Mouse (Mus musculus) frontal cortex, adult (tissue): Measurements from ENCODE around the gene Tbxa2r.

Experiments
- ATAC-seq: cut with Nextera tagmentation; 2 replicates; pipeline ENCODE4 v1.9.2; 2017; ENCODE audit warnings: mild to moderate bottlenecking, moderate library complexity, mixed read lengths; ENCODE audit not compliant: low TSS enrichment

Gene Tbxa2r

GRCm38 (mm10) chr10:81299585-81300351 is 28.8 kb upstream of the Tbxa2r start:
- no peak for ATAC-seq

DNA sequence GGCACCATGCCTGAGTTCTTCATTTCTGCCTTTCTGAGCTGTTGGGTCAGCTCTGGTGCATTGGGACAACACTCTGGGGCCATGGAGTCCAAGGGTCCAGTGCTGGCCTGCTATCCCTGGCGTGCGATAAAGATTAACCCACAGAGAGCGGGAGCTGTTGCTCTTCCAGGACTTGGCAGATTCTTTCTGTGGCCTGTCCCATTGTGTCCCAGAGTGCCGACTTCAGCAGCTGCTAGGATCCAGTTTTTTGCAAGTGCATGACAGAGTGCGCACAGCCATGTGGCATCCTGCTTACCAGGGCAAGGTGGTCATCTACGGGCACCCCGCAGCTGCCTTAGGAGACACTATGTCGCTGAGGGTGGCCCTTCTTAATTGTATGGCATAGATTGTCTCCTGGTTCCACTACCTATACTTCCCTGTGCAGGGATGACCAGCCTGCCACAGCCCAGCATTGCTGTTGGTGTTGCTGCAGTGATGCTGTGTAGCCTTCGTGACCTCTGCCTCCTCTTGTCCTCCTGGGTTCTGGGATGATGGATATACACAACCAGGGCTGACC is 28.1 kb upstream of the Tbxa2r start:
- ATAC-seq = no peak

DNA sequence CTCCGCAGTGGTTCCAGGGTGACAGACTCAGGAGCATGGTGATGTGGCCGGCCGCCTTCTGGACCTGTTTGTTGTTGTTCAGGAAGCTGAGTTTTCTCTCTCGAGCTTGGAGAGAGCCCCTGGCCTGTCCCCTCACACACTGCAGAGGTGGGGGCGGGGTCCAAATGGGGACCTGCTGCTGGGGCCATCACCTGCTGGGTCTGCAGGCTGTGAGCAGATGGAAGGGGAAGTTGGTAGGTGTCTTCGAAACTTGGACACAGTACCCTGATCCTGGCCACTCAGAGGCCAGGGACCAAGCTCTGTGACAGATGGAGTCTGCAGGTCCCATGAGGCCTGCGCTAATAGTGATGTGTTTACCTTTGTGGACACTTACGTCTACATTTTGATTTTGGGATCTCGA is 27.2 kb upstream of the Tbxa2r start:
- ATAC-seq = no peak

DNA sequence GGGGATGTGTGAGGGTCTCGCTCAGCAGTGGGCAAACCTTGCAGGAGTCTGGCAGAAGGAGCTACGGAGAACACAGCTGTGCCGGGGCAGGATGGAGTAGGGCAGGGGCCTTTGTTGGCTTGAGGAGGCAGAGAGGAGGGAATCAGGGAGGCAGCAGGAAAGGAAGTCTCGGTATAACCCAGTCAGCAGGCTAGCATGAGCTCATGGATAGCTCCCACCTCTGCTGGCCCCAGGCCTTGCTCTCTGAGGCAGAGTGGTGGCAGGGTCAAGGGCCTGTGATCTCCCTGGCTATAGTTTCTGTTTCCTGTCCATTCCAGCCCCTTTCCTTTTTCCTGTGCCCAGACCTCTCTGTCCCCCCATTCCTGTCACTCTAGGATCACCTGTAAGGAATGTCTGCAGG is 26.2 kb upstream of the Tbxa2r start:
- no peak for ATAC-seq

DNA sequence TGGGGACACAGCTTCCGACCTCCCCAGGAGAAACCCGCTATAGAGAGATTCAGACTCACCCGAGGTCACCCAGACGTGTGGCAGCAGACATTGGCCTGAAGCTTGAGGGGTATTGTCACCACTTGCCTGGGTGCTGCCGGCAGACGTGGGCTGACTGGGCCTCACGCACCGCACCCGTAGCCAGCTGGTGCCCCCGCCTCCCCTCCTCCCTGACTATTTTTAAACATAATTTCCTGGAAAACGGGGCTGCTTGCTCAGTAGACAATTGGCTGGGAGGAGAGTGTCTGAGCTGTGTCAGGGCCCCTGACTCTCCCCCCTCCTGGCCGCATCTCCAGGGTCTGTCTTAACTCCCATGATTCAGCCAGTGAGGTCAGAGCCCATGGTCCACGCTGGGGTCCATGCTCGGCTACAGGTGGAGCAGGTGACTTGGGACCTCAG is 25.7 kb upstream of the Tbxa2r start:
- ATAC-seq = peak; percentile 18

GRCm38 (mm10) chr10:81303258-81303657 is 25.3 kb upstream of the Tbxa2r start:
- no peak for ATAC-seq

- ATAC-seq = no peak
Measured at GRCm38 (mm10) chr10:81303761-81304160, 24.8 kb upstream of the Tbxa2r start.

- ATAC-seq = no peak
Measured at GRCm38 (mm10) chr10:81304597-81305238, 23.8 kb upstream of the Tbxa2r start.

DNA sequence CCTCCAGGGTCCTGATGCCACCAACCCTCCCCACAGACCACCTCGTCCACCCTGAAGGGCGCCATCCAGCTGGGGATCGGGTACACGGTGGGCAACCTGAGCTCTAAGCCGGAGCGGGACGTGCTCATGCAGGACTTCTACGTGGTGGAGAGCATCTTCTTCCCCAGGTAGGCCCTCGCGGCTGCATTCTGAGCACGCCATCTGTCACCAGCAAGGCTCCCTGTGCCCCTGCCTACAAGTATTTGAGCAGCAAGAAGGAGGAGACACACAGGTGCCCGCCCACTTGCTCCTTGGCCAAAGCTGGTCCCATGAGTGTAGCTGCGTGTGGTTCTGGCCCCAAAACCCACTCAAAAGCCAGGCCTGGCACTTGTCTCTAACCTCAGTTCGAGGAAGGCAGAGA is 22.9 kb upstream of the Tbxa2r start:
- ATAC-seq = no peak

DNA sequence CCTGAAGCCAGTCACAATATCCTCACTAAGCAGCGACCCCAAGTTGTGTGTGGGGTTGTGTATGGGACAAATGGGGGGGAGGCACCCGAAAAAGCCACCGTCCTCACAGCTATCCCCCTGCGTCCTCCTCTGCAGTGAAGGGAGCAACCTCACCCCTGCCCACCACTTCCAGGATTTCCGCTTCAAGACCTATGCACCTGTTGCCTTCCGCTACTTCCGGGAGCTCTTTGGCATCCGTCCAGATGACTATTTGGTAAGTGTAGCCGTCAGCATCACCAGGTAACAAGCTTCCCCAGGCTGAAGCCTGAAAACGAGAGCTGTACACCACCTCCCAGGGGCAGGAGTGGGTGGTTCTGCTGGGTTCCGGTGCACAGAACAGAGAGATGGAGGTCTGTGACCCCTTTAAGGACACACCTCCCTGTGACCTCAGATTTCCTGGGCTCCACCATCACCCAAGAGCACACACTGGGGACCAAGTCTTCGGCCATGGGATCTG is 22.3 kb upstream of the Tbxa2r start:
- no peak for ATAC-seq

DNA sequence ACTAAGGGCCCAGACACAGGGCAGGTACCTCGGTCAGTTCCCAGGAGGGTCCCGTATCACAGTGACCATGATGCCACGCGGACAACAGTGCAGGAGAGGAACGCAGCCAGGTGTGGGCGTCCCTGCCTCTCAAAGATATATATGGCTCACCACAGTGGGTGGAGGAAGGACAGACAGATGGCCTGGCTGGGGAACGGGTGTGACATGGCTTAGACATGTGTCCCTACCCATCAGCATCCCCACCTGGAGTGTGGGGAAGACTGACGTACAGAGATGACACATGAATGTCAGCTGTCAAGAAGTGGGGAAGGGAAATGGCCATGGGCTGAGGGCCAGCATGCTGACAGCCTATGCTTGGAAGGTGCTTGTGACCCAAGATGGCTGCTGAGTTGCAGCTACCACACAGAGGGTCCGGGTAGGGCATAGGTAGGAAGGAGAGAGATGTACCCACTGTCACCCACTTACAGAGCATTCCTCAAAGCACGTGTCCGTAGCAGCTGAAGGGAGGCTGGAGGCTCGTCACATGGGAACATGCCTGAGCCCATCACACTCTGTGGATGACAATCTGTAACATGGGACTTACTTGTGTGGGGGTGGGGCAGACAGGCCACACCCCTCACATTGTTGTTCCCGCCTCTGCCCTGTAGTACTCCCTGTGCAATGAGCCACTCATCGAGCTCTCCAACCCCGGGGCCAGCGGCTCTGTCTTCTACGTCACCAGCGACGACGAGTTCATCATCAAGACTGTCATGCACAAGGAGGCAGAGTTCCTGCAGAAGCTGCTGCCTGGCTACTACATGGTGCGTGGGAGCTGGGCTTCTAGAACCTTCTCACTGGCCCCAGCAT is 21.5 kb upstream of the Tbxa2r start:
- peak; percentile 39 for ATAC-seq

DNA sequence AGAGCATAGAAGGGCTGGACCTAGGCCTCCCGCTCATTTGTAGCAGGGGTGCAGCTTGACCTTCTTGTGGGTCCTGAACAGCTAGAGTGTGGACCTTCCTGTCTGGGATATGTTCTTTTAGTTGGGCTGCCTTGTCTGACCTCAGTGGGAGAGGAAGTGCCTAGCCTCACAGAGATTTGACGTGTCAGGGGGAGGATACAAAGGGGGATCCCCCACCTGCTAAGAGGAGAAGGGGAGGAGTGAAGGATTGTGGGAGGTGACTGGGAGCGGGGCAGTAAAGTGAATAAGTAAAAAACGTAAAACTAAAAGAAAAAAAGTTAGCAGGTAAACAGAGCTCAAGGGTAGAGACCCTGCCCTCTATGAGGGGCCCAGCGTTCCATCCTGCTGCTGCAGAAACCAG is 19.0 kb upstream of the Tbxa2r start:
- ATAC-seq = no peak

DNA sequence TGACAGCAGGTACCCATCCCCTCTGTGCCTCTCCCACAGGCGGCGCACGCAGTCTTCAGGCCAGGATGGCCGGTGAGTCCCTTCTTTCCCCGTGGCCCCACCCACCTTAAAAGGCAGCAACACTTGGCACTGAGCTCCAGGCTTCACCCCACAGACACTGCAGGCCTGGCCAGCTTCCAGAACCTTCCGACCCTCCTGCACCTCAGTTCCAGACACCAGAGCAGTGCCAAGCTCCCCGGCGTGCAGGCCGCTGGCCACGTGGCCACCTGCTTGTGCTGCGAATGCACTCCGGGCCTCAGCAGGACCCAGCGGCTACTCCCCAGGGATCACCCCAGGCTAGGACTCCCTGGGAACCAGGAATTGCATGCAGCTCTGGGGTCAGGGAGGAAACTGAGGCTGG is 14.9 kb upstream of the Tbxa2r start:
- no peak for ATAC-seq

DNA sequence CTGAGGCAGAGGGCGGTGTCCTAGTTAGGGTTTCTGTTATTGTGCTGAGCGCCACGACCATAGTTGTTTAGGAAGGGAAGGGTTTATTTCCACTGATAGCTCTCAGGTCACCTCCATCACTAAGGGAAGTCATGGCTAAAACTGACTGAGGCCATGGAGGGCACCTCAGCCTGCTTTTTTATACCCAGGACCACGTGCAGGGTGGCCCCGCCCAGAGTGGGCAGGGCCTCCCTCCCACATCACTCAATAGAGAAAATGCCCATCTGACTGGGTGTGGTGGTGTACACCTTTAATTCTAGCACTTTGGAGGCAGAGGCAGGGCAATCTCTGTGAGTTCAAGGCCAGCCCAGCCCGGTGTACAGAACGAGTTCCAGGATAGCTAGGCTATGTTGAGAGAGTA is 14.3 kb upstream of the Tbxa2r start:
- no peak for ATAC-seq

DNA sequence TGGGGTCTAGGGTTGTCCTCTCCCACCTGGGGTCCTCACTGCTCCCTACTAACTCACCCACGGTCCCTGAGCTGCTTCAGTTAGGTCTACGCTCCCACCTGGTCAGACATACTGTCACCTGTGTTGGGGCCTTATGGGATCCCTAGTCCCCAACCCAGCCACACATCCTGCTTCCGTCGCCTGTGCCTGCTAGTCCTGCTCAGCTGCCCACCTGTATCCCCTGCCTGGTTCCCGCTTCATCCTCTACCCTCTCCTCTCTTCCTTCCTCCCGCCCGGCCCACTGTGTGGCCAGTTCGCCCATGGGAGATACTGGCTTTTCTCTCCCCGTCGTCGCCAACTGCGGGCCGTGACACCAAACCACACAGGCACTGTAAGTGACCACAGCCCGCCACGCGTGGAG is 12.9 kb upstream of the Tbxa2r start:
- no peak for ATAC-seq

DNA sequence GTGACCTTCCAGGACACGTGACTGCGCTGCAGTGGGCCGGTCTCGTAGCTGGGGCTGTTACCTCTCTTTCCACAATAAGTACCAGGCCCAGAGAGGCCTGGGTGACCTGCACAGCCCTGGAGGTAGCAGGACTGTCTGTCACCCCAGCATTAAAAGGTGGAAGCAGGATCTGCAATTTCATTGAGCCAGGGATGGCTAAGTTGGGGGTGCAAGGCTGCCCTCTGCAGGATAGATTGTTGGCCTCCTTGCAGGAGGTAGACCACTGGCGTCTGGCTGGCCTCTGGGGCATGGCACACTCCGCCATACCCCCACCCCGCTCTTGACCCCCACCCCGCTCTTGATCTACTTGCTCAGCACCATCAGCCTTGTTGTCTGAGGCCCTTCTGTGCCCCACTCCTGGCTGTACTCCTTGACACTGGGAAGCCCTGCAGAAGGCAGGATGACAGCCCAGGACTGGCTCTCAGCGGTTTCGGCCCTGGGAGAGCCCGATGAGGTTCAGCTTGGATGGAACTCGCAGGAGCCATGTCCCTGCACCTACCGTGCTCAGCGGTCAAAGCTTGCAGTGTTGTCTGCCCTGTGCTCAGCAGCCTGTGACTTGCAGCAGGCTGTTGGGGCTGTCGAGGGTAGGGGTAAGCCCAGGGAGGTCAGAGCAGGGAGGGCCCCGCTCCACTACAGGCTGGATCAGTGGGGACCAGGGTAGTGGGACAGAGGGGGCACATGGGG is 12.0 kb upstream of the Tbxa2r start:
- ATAC-seq = no peak

GRCm38 (mm10) chr10:81317273-81317672 is 11.3 kb upstream of the Tbxa2r start:
- ATAC-seq = no peak

DNA sequence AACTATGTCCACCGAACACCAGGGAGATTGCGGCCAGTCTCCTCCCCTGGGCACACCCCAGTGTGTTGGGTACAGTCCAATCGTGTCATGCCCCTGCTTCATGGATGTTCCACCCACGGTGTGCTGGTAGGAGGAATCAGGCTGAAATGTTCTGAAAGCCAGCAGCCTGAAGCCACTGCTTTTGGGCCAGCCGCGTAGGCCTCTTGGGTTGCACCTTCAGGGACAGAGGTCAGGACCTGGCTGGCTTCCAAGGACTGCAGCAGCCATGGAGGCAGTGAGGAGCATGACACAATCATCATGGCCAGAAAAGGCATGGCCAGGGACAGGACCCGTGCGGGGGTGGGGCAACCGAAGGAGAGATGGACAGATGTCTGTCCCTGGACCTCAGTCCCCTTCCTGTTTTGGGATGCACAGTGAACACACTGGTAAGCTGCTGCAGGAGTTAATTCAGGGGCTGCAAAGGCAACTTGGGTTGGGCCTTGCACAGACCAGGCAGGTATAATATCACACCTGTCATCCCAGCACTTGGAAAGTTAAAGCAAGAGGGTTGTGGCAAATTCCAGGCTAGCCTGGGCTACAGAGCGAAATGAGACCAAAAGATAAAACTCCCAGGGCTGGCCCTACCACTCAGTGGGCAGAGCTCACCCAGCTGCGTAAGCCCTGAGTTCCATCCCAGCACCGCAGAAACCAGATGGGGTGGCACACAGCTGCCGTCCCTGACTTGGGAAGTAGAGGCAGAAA is 9.8 kb upstream of the Tbxa2r start:
- ATAC-seq = no peak

- ATAC-seq = no peak
Measured at GRCm38 (mm10) chr10:81319330-81319699, 9.2 kb upstream of the Tbxa2r start.

DNA sequence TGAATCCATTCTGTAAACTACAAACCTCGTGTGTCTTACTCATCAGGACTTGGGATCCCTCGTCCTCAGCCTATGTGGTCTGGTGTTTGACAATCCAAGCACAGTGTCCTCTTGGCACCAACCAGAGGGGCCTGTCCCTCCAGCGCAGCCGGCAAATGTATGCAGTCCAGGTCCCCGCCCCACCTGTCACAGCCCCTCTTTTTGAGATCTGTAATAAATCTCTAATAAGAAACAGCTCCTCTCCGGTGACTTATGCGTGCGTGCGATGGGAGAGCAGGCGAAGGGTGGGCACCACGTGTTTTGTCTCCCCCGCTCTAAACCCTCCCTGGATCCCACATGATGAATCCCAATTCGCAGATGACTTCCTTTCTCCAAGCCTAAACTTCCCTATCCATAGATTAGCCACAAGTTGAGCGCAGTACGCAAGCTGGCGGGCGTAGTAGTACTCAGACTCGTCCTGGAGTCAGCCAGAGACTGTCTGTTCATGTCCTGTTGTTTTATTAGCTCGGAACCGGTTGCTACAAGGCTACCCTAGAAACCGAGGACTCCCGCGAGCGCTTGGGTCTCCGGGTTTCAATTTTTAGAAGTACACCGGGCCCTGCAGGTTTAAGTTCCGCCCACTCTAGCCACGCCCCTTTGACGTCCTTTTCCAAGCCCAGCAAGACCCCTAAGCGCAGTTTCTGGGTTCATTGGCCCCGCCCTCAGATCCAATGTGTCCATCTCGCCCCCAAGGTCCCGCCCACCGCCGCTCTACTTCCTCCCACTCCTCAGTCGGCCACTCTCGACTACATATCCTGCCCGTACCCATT is 8.6 kb upstream of the Tbxa2r start:
- ATAC-seq = peak; percentile 24; the same call in 1 of the 2 replicates
